Mouse (Mus musculus) testis, adult 2 months (tissue): ENCODE measurements at regions not wholly inside any gene's neighbourhood (a gene's known extent, or its start where the extent isn't known, plus 50 kb on each side); places are given as distances from the start of the nearest gene placed in this dataset.
A peak's percentile ranks its signal among the peaks of the same experiment; 100 is the strongest.

ENCODE experiments used
- H3K27ac ChIP-seq: fragments of 200-500 bp; 2 replicates; pipeline ENCODE4 v1.5.1; 2012; ENCODE audit warnings: low read depth, low read length; ENCODE audit not compliant: control insufficient read depth, insufficient read depth
- H3K27me3 ChIP-seq: fragments of 200-500 bp; 2 replicates; pipeline ENCODE4 v1.6.1; 2012; ENCODE audit warnings: mild to moderate bottlenecking, low read length, moderate library complexity; ENCODE audit not compliant: control insufficient read depth, insufficient read depth
- H3K36me3 ChIP-seq: fragments of 200-500 bp; 2 replicates; pipeline ENCODE4 v1.6.1; 2012; ENCODE audit warnings: mild to moderate bottlenecking, low read length; ENCODE audit not compliant: control insufficient read depth, insufficient read depth
- H3K4me1 ChIP-seq: fragments of 200-500 bp; 2 replicates; pipeline ENCODE4 v1.6.1; 2012; ENCODE audit warnings: low read length; ENCODE audit not compliant: control insufficient read depth, insufficient read depth
- H3K4me3 ChIP-seq: fragments of 200-500 bp; 2 replicates; pipeline ENCODE4 v1.5.1; 2012; ENCODE audit warnings: low read depth, mild to moderate bottlenecking, low read length, moderate library complexity, mixed read lengths; ENCODE audit not compliant: control insufficient read depth
- CTCF ChIP-seq: fragments of 200-500 bp; IDR thresholded peaks from 2 replicates; pipeline ENCODE4 v1.5.1; 2012; ENCODE audit warnings: low read depth, mild to moderate bottlenecking, inconsistent platforms, low read length, moderate library complexity; ENCODE audit not compliant: control insufficient read depth, insufficient read depth, insufficient replicate concordance
- POLR2A ChIP-seq: fragments of 200-500 bp; IDR thresholded peaks from 2 replicates; pipeline ENCODE4 v1.6.1; 2012; ENCODE audit warnings: low read depth, mild to moderate bottlenecking, inconsistent platforms, low read length, moderate library complexity; ENCODE audit not compliant: control insufficient read depth

DNA sequence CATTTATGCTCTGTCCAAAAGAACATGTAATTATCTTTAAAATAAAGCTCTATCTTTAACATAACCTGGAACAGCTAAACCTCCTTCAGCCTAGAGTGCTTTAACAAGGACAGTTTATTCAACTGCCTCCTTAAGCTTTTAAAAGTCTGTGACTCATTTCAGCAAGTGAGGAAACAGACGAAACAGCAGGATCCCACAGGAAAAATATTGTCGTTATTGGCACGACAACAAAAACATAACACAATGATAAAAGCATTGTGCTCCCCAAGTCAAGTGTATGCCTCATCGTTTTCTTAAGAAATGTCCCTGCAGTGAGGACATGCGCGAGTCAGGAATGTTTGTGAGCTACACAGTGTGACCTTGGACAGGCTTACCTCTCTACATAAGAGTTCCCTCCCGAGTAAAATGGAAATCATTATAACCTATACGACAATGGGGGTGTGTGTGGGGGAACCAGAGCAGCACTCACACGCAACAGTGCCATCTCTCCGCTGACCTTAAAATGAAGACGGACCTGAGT is 166.7 kb upstream of the Cd180 start:
- no peaks in the 10 kb centered on the region for H3K27me3 ChIP-seq
- TF ChIP-seq CTCF (no peak), POLR2A (no peak)
- no peak overlapping the region for H3K27ac ChIP-seq
- no peak overlapping the region for H3K4me3 ChIP-seq
- no peaks in the 10 kb centered on the region for H3K36me3 ChIP-seq
- no peaks in the 10 kb centered on the region for H3K4me1 ChIP-seq

DNA sequence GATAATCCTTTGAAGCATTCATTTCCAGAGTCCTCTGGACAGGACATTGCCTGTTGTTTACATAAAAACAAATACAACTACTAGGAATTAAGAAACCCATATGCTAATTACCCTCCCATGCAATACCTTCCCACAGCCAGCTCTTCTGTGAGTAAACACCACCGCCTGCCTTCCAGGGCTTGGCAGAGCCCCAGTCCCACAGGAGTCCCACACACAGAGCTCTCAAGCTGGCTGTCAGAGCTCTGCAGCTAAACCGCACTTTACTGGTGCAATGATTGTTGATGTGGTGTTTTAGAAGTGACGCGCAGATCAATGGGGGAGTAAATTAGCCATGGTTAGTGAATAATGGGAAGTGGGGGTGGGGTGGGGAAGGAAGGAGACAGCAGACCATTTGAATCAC is 159.6 kb upstream of the Cd180 start:
- Histone ChIP-seq H3K4me1 (peaks cover 4% of the 10 kb centered on the region), H3K27ac (no peak overlapping the region), H3K36me3 (no peaks in the 10 kb centered on the region), H3K27me3 (no peaks in the 10 kb centered on the region), H3K4me3 (no peak overlapping the region)
- no peak for TF ChIP-seq CTCF
- TF ChIP-seq POLR2A: no peak

- no peak overlapping the region for H3K27ac ChIP-seq
- H3K4me1 ChIP-seq: peaks cover 4% of the 10 kb centered on the region
- no peaks in the 10 kb centered on the region for H3K36me3 ChIP-seq
- TF ChIP-seq POLR2A (no peak), CTCF (no peak)
- peak overlapping the region; percentile 68 for H3K4me3 ChIP-seq
- no peaks in the 10 kb centered on the region for H3K27me3 ChIP-seq
These were observed 155.7 kb upstream of the Cd180 start for GRCm38 (mm10) chr13:102537424-102538242.

DNA sequence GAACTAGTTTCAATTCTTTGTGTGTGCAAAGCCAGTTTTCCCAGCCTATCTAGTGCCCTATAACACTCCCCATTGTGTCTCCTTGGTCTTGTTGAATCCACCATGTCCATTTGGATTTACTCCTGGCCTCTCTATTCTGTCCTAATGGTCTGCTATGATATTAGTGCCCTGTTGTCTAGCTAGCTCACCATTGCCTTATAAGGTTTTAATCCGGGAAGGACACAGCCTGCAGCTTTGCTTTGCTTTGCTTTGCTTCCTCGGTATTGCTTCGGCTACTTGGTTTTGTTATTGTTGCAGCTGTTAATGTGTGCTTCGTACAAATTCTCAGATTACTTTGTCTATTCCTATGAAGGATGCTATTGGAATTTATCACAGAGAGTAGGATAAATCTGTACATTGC is 152.9 kb upstream of the Cd180 start:
- no peak for TF ChIP-seq POLR2A
- TF ChIP-seq CTCF: no peak
- Histone ChIP-seq H3K36me3 (no peaks in the 10 kb centered on the region), H3K27me3 (no peaks in the 10 kb centered on the region), H3K27ac (no peak overlapping the region), H3K4me3 (no peak overlapping the region), H3K4me1 (peaks cover 4% of the 10 kb centered on the region)

DNA sequence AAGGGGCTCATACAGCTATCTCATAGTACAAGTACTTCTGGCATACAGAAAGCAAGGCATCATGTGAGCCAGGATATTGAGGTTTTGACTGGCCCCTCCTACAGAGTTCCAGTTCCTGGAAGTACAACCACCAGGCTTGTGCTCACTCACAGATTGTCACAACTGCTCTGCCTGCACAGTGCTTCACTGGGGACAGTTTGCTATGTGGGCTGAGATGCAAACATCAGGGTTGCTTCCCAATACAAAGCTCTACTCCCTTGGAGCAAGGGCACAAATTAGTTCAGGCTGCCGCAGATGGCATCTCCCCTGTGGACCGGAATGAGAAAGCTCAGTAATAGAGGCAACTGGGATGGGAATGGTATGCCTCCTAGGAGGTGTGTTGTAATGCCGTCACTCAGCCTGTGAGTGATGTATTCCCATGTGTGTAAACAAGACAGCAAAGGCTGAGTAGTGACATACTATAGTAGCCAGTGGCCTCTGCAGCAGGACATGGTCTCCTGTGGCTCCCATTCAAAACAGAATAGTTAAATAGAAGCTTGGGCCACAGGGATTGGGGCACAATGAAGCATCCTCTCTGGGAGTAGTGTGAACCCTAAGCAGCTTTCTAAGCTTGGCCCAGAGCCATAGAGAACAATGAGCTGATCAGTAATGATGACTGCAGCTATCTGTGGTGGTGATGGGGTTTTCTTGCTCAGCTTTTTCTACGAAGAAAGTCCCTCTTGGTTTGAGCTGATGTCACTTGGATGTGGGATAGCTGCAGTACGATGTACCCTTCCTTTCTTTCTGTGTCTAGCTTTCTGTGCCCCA is 148.8 kb upstream of the Cd180 start:
- H3K27me3 ChIP-seq: no peaks in the 10 kb centered on the region
- no peak overlapping the region for H3K27ac ChIP-seq
- TF ChIP-seq CTCF (no peak), POLR2A (no peak)
- H3K36me3 ChIP-seq: no peaks in the 10 kb centered on the region
- no peak overlapping the region for H3K4me3 ChIP-seq
- no peaks in the 10 kb centered on the region for H3K4me1 ChIP-seq

- H3K36me3 ChIP-seq: no peaks in the 10 kb centered on the region
These were observed 147.3 kb upstream of the Cd180 start for GRCm38 (mm10) chr13:102545845-102546615.

DNA sequence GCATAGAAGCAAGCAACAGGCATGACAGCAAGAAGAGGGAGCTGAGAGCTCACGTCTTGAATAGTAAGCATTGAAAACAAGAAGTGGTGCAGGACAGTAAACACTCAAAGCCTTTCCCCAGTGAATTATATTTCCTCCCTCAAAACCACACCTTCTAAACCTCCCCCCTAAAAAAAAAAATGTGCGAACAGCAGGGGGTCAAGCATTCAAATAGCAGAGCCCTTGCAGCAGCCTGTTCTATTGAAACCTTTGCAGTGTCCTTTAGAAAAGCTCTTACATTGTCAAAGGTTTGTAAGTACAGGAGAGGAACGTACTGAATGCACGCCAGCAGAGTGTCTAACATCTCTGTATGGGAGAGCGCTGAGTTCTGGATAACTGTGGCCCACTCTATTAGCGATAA is 145.1 kb upstream of the Cd180 start:
- Histone ChIP-seq H3K27me3 (no peaks in the 10 kb centered on the region), H3K36me3 (no peaks in the 10 kb centered on the region), H3K4me3 (no peak overlapping the region), H3K4me1 (no peaks in the 10 kb centered on the region), H3K27ac (no peak overlapping the region)
- TF ChIP-seq POLR2A (no peak), CTCF (no peak)

More at GRCm38 (mm10) chr13:102545845-102546615, 147.3 kb upstream of the Cd180 start:
- TF ChIP-seq POLR2A: no peak
- TF ChIP-seq CTCF: no peak
- H3K27ac ChIP-seq: no peak overlapping the region
- no peak overlapping the region for H3K4me3 ChIP-seq
- H3K27me3 ChIP-seq: no peaks in the 10 kb centered on the region
- H3K4me1 ChIP-seq: no peaks in the 10 kb centered on the region
